Mouse (Mus musculus): ENCODE measurements at regions not wholly inside any gene's neighbourhood (a gene's known extent, or its start where the extent isn't known, plus 50 kb on each side); places are given as distances from the start of the nearest gene placed in this dataset.
A peak's percentile ranks its signal among the peaks of the same experiment; 100 is the strongest.

- peak; percentile 39 for DNase-seq
Measured at GRCm38 (mm10) chrX:107477066-107477465, 73.9 kb upstream of the Itm2a start.

- DNase-seq, result peak in 1 of 2 experiments; percentile 4
Measured at GRCm38 (mm10) chrX:107469242-107469641, 66.1 kb upstream of the Itm2a start.

Data from kidney, postnatal 4 days (tissue).